Mouse (Mus musculus) gastrocnemius, postnatal 36 days (tissue): ENCODE results near the gene Disp1. TPM values are rescaled to one million over a fixed set of nuclear protein-coding genes. Genes with fewer than 3 reads are reported as not detected.

ENCODE experiments used
- DNase-seq, 2 experiments: peaks; one replicate each; pipeline ENCODE4 v3.0.0; 2022
- intact Hi-C: fragments of 180-260 bp; cut with DNase I; formaldehyde crosslinking; loops from one replicate; pipeline ENCODE4 v1.15.1; 2025
- total RNA-seq, 2 experiments: library from RNA; stranded (reverse); gene quantifications; 2 replicates each; pipeline ENCODE4 v1.2.3; 2021

The Disp1 gene
- total RNA-seq, 2 experiments from 2014 or later, result 3.5 to 4.4 TPM

DNA sequence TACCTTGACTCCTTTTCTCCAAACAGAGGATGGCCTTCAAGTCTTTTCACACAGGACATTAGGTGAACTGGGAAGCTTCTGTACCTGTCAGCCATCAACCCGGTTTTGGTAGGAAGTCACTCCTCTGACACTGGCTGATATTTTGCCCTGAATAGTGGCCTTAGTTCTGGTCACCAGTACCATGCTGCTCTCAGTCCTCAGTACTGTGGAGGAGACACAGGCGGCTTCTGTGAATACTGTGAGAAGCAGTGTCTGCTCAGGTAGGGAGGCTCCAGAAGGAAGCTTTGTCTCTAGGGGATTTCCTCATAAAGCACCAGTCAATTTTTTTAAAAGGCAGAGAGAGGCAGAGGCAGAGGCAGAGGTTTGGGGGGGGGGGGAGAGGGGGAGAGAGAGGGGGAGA, 80.0 kb downstream of the Disp1 start:
- intact Hi-C loops, result no loop called here

DNA sequence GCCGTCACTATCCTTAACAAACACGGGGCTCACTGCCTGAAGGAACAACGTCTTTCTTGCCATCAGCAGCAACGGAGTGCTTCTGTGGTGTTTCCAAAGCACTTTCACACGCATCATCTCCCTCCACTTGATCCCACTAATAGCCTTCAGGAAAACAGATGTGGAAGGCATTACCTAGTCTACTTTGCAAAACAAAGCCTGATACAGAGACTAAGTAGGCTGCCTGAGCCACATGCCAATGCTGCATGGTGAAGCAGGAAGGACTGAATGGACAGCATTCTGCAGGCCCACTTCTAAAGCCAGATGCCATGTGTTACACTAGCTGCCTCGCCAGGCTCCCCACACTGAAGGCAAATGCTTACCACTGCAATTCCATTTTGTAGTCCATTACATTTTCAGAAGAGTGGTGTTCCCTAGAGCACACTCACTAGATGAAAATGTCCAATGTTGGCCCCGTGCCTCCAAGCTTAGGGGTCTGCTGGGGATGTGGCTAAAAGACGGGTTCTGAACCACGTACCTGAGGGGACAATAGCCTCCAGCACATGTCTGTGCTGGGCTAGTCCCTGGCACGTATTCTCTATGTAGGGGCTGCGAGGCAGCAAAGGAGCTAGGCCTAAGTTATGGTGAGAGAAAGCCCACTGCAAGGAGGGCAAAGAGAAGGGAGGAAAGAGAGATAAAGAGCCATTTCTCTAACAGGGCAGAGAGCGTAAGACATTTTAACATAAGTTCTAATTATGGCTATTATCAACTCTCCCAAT, 80.6 kb downstream of the Disp1 start:
- intact Hi-C loops, result no loop called here
- DNase-seq, result no peak

More for the DNA sequence above, 80.0 kb downstream of the Disp1 start:
- no peak for DNase-seq

DNA sequence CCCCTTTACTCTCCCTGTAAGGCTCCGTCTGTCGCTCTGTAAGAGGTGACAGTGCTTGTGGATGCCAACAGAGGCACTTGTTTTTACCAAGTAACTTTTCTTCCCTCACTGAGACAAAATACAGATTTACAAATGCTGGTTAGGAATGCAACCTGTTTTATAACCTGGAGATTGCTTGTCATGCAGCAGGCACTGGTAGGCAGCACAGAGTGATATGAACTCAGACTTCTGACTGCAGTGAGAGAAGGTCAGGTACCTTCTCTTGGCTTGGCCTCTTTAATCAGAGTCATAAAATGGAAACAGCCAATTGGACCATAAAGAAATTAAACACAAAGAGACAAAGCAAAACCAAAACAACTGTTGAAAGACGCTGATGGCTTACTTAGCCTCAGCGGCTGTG, 83.2 kb downstream of the Disp1 start:
- no peak for DNase-seq
- intact Hi-C loops, result no loop called here

DNA sequence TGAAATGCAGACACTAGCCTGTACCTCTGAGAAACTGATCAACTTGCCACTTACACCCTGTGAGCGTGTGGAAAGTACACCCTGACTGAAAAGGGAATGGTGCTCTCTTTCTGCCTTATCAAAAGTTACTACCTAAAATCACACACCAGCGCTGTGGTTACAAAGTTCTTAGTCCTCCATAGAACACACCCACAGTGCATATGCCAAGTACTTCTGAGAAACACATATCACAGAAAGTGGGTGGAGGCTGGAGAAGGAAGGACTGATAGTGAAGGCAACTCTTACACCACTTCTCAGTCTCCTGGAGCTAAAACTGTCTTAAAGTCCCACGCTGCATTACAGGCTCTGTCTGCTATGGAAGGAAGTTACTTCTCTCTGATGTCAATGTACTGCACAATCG, 86.9 kb downstream of the Disp1 start:
- no peak for DNase-seq
- intact Hi-C loops, result no loop called here

DNA sequence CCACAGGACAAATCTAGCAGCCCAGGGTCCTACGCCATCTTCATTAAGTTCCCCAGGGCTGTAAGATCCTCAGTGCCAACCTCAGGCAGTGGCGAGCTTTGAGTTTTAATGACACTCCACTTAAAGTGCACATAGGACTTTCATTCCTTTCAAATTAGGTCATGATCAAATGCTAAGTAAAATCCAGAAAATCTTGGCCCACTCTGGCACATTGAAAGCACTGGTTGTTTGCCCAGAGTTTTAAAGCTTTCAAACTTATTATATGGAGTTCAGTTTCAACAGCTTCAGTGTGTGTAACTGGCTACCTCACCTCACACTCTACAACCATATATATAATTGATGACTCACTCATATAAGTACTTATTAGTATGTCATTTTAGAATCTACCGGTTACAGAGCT, 87.9 kb downstream of the Disp1 start:
- DNase-seq, result no peak
- intact Hi-C loops, result no loop called here

DNA sequence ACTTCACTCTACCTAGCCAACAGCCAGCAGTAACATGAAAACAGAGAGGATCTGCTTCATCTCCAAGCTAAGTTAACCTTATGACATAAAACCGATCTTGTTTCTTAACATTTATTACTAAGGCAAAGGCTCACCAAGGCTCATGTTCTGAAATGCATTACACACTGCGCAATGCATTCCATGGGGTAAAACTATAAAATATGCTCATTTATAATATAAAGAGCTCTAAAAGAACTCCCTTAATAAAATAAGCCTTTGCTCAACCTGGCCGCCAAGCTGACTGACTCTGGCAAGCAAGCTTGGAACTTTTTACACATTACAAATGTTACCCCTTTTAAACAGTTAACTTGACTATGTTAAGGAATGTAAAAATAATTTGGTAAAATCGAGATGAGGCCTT, 94.1 kb downstream of the Disp1 start:
- intact Hi-C loops, result no loop called here
- DNase-seq, result no peak

DNA sequence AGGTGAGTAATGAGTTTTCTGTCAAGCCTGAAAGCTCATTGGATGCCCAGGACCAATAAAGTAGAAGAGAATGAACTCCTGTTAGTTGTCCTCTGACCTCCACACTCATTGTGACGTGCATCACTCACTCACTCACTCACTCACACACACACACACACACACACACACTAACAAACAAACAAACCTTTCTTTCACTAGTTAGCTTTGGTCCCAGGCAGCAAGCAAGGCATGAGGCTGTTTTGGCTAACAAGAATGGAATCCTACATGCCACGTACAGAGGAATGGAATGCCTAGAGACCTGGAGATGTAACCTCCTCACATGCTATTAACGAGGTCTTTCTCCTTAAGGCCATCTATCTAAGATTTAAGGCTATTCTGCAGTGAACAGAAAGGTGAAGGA, 97.6 kb downstream of the Disp1 start:
- no peak for DNase-seq
- intact Hi-C loops, result no loop called here

DNA sequence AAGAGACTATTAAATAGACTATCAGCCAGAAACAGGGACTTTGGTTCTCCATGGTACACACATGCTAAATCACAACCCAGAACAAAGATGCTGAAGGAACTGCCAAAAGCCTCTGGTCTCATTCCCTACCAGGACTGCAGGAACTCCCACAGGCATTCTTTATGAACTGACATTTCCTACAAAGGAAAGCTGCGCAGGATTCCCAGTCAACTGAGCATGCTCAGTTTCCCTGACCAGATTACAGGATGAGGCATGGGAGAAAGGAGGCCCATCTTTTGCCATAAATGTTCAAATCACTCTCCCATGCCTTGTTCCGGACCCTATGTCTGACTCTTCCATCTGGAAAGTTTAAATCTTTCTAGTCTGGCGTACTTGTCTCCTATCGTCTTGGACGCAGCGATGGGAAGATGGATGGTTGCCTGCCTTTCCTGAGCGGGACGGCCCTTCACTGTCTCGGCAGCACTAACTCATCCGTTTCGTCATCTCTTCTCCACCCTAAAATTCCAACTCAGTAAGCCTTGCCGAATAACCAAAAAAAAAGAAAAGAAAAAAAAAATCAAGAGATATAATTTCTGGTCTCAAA, 100.9 kb downstream of the Disp1 start:
- DNase-seq, result no peak
- intact Hi-C loops, result no loop called here

DNA sequence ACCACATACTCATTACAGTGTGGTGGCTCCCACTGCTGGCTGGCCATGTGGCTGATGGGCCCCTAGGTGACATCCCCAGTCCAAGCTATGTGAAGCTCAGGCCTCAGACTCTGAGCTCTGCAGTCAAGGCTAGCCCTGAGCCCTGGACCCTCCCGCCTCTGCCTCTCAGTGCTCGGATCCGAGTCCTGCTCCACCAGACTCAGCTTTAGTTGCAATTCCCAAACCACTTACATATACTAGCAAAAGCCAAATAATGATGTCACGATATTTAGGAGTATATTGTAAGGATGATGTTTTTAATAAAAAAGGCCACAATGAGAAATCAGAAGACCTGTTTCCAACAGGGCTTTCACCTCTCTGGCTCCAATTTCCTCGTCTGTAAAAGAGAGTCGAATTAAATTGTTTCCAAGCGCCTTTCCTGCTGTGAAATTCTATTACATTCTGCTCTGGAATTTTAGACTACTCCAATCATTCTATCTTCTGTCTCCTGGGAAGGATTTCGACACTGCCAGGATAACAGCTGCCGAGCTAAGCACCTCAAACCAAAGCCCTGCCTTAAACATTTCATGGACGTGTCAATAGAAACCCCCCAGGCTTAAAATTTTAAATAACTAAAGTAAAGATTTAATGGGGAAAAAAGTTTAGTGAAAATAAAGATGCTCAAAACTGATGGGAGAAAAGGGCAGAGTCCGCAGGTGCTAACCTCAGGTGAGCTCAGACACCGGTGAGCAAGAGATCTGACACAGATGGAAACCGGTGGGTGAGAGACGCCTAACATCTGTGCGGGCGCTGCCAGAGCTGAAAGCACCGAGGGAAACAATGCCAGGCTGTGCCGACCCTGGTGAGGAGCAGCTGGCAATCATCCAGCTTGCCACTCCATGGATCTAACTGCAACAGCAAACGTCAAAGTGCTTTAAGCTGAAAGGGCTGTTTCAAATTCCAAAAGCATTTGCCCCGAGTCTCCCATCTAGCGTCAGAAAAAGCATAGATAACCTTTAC, 103.2 kb downstream of the Disp1 start:
- intact Hi-C loops, result no loop called here
- no peak for DNase-seq

DNA sequence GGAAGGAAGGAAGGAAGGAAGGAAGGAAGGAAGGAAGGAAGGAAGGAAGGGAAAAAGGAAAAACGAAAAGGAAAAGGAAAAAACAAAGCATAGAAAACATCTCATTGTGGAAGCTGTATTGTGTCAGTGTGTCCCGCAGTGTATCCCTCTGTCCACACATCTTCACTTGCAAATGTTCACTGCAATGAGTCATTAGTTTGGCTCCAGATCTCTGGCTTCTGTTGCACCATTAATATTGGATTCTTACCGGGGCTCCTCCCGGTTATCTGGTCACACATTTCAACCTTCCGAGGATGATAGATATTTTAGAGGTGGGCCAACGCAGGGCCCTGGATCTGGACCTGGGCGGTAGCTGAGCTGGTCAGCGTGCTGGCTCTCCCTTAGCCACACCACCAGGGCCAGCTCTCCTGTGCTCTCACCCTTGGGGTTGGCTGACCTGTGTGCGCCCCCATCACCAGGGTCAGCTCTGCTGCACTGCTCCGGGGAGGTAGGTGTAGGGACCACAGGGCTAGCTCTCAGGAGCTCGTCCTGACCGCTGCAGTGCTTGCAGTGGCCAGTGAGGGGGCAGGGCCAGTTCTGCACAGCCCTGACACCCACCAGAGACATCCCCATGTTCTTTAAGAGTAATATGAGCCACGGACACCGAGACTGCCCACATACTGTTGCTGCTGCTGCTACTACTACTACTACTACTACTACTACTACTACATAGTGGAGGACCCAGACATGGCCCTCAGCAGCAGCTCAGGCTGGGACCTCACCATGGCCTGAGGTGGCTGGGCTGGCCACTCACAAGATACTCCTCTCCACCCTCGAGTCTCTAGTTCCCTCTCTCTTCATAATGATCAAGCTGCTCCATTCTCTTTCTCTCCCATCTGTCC, 104.1 kb downstream of the Disp1 start:
- intact Hi-C loops, result no loop called here
- DNase-seq, result no peak

DNA sequence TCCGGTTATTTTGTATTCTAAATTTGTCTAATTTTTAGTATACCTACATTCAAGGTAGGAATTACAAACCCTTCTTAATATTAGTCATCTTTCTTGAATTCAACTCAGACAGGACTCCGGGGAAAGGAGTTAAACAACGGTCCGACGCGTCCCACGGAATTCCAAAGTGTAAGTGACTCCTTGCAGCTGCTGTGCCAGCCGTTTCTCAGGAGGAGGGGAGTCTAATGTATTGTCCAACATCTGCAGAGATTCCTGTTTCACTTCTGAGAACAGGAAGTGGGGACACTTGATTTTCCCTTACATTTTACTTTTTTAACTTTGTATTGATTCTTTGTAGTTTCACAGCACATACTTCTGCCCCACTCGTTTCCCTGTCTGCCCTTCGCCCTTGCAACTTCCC, 104.9 kb downstream of the Disp1 start:
- DNase-seq, result no peak
- intact Hi-C loops, result no loop called here

DNA sequence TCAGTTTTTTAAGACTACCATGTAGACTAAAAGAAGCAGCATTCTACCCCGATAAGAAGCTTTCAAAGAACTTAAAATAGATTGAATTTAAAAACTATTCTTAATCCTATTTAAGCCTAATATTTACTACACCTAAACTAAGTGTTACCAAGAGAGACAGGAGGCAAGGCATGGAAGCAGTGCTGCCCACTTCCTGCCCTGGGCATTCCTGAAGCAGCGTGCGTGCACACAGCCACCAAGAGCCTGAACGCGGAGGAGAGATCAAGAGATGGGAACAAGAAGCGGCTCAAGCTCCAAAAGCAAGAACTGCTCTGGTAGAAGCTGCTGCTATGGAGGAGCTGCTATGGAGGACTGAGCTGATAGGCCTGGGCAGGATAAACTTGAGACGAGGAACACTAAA, 106.2 kb downstream of the Disp1 start:
- intact Hi-C loops, result no loop called here
- DNase-seq, result no peak

DNA sequence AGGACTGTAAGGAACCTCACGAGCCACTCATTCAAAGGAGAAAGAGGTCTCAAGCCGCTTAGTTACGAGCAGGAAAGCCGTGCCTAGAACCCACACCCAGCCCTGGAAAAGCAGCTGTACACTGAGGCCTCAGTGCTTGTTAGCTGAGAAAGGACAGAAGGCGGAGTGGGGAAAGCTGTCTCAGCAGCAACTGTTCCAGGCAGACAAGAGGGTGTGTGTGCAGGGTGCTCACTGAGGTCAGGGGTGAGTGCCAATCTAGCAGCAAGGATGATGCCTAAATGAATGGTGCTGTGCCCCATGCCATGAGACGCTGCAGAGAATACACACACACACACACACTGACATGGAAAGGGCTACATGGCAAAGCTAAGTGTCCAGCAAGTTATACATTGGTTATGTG, 106.8 kb downstream of the Disp1 start:
- intact Hi-C loops, result no loop called here
- no peak for DNase-seq

DNA sequence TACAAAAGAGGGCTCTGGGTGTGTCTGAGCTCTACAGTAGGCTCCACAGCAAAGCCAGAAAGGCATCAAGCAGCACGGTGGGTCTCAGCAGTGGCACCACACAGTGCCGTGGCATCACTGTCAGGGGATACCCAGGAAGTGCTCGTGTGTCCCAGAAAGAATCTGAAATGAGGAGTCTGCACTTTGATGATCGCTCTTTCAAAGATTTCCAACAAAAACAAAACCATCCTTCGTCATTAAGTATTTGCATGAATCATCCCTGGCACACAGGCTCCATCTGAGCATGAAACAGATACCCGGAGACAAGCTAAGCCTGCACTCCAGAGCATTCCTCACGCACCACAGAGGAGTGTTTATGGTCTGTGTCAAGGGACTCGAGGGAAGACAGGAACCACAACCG, 107.8 kb downstream of the Disp1 start:
- intact Hi-C loops, result no loop called here
- no peak for DNase-seq

DNA sequence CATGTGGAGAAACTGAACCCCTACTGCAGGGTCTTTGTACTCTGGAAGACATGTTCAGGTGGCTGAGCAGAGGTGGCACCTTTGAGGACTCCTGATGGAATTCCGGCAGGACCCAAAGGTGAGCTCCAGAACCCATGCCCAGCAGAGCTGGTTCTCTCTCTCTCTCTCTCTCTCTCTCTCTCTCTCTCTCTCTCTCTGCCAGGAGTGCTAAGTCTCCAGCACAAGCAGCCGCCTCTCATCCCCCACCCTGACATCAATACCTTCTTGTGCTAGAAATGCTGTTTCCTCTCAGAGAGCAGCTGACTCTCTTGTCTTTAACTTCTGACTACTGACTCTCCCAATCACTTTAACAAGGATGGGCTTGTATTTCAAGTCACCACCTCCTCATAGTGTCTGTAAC, 113.8 kb downstream of the Disp1 start:
- intact Hi-C loops, result no loop called here
- DNase-seq, result no peak

DNA sequence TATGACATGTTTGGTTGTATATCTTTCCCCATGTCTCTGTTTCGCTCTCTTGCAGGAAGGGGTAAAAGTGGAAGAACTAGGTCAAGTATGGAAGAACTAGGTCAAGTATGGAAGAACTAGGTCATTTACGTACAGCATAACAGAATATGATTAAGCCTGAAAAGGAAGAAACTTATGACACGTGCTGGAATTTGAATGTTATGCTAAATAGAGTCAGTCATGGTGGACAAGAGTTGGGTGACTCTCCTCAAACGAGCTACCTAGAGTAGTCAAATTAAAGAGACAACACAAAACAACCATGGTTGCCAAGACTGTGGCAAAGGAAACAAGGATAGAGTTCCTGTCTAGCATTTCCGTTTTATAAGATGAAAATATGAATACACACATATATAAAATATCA, 116.6 kb downstream of the Disp1 start:
- intact Hi-C loops, result no loop called here
- no peak for DNase-seq

DNA sequence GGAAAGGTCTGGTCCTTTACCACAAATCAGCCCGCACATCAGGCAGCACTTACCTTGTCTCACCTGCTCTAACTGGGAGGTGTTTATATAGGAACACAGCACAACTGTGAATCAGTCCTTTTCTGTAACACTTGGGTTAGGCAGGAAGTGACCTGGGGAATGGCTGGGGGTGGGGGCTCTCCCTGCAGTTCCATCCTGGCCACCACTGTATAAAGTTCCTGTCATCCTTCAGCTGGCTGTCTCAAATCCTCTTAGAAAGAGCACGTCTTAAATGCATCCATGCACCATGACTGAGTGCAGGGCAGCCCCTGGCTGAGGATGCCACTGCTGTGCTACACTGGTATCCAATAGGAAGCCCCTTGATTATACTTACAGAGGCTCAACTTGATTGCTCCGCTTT, 118.5 kb downstream of the Disp1 start:
- DNase-seq, result no peak
- intact Hi-C loops, result no loop called here

DNA sequence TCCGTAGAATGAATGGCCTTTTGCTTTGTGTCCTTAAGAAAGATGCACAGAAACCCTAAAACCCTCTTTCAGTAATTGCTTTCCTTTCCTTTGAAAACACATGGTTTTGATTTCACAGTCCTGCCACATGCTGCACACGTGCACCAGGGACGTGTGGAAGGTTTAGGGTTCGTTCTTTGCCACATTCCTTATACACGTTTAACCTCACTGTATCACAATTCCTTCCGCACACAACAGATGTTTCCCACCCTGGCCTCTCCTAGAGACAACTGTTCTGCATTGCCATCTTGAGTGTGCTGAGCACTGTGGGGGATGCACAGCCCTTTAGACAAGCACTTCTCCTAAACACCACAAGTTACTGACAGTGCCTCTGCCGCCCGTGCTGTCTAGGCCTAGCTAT, 119.2 kb downstream of the Disp1 start:
- intact Hi-C loops, result no loop called here
- DNase-seq, result no peak

DNA sequence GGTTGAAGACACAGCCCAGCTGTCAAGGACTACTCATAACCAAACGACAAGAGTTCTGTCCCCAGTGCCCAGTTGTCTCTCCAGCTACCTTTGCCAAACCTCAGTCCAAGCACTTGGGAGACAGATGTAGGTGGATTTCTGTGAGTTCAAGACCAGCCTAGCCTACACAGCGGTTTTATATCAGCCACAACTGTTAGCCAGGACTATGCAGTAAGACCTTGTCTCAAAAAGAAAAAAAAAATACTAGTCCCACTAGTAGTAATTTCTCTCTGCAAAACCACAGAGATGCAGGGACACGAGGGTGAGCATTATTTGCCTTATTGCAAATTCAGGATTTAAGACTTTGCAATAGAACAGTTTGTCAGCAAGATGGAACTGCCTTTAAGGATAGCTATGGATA, 120.0 kb downstream of the Disp1 start:
- intact Hi-C loops, result no loop called here
- no peak for DNase-seq

DNA sequence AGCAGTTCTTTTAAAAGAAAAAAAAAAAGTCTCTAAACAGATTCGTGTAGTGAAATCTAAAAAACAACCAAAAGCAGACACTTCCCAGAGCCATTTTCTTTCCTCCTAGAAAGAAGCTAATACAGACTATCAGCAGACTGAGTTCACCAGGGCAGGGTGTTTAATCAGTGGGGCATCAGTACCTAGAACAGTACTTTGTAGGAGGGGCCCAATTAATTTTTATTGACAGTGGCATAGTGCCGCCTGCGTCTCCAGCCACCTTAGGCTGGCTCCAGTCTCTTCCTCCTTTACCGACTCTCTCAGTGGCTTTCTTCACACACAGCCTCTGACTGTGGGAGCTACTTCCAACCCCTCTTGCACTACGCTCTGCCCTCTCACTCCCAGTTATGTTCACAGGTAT, 121.1 kb downstream of the Disp1 start:
- intact Hi-C loops, result no loop called here
- no peak for DNase-seq

DNA sequence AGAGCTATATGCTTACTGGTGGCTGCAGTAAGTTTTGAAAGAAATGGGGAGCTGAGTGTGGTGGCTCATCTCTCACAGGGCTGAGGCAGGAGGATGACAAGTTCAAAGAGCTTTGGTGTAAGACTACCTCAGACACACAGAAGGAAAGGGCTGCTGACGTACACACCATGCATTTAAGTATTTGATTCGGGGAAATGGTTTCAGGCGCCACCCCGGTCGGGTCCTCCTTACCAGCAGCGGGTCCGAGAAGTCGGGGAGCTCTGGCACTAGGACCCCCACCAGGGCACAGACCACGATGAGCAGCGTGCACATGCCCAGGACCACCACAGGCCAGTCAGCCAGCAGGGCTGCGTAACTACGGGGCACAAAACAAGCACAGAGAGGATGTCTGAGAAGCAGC, 121.6 kb downstream of the Disp1 start:
- no peak for DNase-seq
- intact Hi-C loops, result no loop called here
